Mouse (Mus musculus) spleen, adult 2 months (tissue): Measurements from ENCODE around the gene Scoc. TPM values are rescaled to one million over a fixed set of nuclear protein-coding genes. Genes with fewer than 3 reads are reported as not detected.

Source experiments
- DNase-seq, 2 experiments: peaks; one replicate each; pipeline versions ENCODE4 v3.0.0 to v3.0.0-alpha.2; 2012 to 2021; ENCODE audit warnings: low spot score in 2 of 2, low read depth in 1 of 2
- H3K27ac ChIP-seq: fragments of 200-500 bp; 2 replicates; pipeline ENCODE4 v1.5.1; 2012; ENCODE audit warnings: low read length, inconsistent platforms; ENCODE audit not compliant: insufficient read depth
- H3K27me3 ChIP-seq: fragments of 200-500 bp; 2 replicates; pipeline ENCODE4 v1.6.1; 2012; ENCODE audit warnings: mild to moderate bottlenecking, moderate library complexity, low read length, inconsistent platforms; ENCODE audit not compliant: control insufficient read depth, insufficient read depth
- H3K36me3 ChIP-seq: fragments of 200-500 bp; 2 replicates; pipeline ENCODE4 v1.6.1; 2012; ENCODE audit warnings: mild to moderate bottlenecking, low read length, inconsistent platforms; ENCODE audit not compliant: control insufficient read depth, insufficient read depth
- H3K4me1 ChIP-seq: fragments of 200-500 bp; 2 replicates; pipeline ENCODE4 v1.6.1; 2011; ENCODE audit warnings: inconsistent platforms; ENCODE audit not compliant: control insufficient read depth, insufficient read depth, insufficient read length
- H3K4me3 ChIP-seq: fragments of 200-500 bp; 2 replicates; pipeline ENCODE4 v1.5.1; 2011; ENCODE audit warnings: mild to moderate bottlenecking, inconsistent platforms; ENCODE audit not compliant: insufficient read depth, insufficient read length; ENCODE audit errors: extremely low read depth
- CTCF ChIP-seq: fragments of 200-500 bp; IDR thresholded peaks from 2 replicates; pipeline ENCODE4 v1.5.1; 2011; ENCODE audit warnings: mild to moderate bottlenecking, inconsistent platforms; ENCODE audit not compliant: insufficient read depth, insufficient read length, insufficient replicate concordance; ENCODE audit errors: extremely low read depth
- POLR2A ChIP-seq: fragments of 200-500 bp; IDR thresholded peaks from 2 replicates; pipeline ENCODE4 v1.6.1; 2011; ENCODE audit warnings: low read depth, low read length, inconsistent platforms
- WGBS: fragments of 180-500 bp; shearing (Covaris S2); methylation state at CpG from one replicate; pipeline ENCODE4 v1.1.7; 2018; 5-methylcytosine and 5-hydroxymethylcytosine counted together
- polyA plus RNA-seq: library from polyadenylated mRNA; depleted of rRNA; stranded (reverse); fragments of >200 nt; gene quantifications from 2 replicates; pipeline ENCODE4 v1.2.3, GENCODE M21; 2012; rRNA removed

Gene Scoc
- polyA plus RNA-seq: 1.9 and 2.0 TPM in 2 replicates

- TF ChIP-seq CTCF: no peak
- no peak for TF ChIP-seq POLR2A
- no peaks in the 10 kb centered on the region for H3K36me3 ChIP-seq
These were observed at the start of gene Scoc for GRCm38 (mm10) chr8:83458222-83458621. Gene Scoc (minus strand): TSS chr8:83458391.

DNA sequence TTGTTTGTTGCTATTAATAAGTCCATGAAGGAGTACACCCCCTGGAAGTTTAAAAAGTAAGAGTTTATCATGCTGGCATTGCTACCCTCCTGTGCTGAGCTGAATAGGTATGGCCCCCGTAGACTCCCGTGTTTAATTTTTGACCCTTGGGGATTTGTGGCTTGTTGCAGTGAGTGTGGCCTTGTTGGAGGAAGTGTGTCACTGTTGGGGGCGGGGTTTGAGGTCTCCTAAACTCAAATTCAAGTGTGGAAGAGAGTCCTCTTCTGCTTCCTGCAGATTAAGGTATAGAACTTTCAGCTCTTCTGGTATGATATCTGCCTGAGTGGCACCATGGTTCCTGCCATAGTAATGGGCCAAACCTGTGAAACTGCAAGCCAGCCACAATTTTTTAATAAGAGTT is 1.4 kb upstream of the Scoc start:
- 19% methylated on average over 3 of the region's 3 CpGs for WGBS
- TF ChIP-seq POLR2A (no peak), CTCF (no peak)
- H3K4me3 ChIP-seq: no peak overlapping the region

More at GRCm38 (mm10) chr8:83458222-83458621, at the start of gene Scoc:
- WGBS: 88% methylated on average over 14 of the region's 14 CpGs
- no peaks in the 10 kb centered on the region for H3K27me3 ChIP-seq
- H3K4me3 ChIP-seq: no peak within 1 kb of the TSS
- DNase-seq: no peak
- H3K4me1 ChIP-seq: no peaks in the 10 kb centered on the region
- no peak within 1 kb of the TSS for H3K27ac ChIP-seq

GRCm38 (mm10) chr8:83457121-83457520 is 1.1 kb downstream of the Scoc start:
- no peak for TF ChIP-seq POLR2A
- no peak for TF ChIP-seq CTCF
- H3K27ac ChIP-seq: no peak overlapping the region
- no peaks in the 10 kb centered on the region for H3K4me1 ChIP-seq
- no peaks in the 10 kb centered on the region for H3K36me3 ChIP-seq
- DNase-seq: no peak
- H3K27me3 ChIP-seq: no peaks in the 10 kb centered on the region
- 71% methylated on average over 6 of the region's 6 CpGs for WGBS
- H3K4me3 ChIP-seq: no peak overlapping the region

More for the DNA sequence above, 1.4 kb upstream of the Scoc start:
- H3K27ac ChIP-seq: no peak overlapping the region
- H3K4me1 ChIP-seq: no peaks in the 10 kb centered on the region
- H3K36me3 ChIP-seq: no peaks in the 10 kb centered on the region
- no peaks in the 10 kb centered on the region for H3K27me3 ChIP-seq
- no peak for DNase-seq

- Histone ChIP-seq H3K4me1 (no peaks in the 10 kb centered on the region), H3K27me3 (no peaks in the 10 kb centered on the region), H3K36me3 (no peaks in the 10 kb centered on the region), H3K4me3 (no peak overlapping the region), H3K27ac (no peak overlapping the region)
- TF ChIP-seq CTCF (peak; percentile 22; the same call in 1 of the 2 replicates), POLR2A (no peak)
- WGBS: 10% methylated on average over 3 of the region's 3 CpGs
- peak in 1 of 2 experiments; percentile 45 for DNase-seq
These were observed 7.1 kb downstream of the Scoc start for GRCm38 (mm10) chr8:83451056-83451455.

GRCm38 (mm10) chr8:83449960-83450359 is 8.2 kb downstream of the Scoc start:
- no peaks in the 10 kb centered on the region for H3K36me3 ChIP-seq
- no peak overlapping the region for H3K27ac ChIP-seq
- DNase-seq: no peak
- no peaks in the 10 kb centered on the region for H3K4me1 ChIP-seq
- H3K4me3 ChIP-seq: no peak overlapping the region
- no peaks in the 10 kb centered on the region for H3K27me3 ChIP-seq
- 91% methylated on average over 1 of the region's 1 CpGs for WGBS
- TF ChIP-seq CTCF (peak; percentile 28; the same call in 1 of the 2 replicates), POLR2A (no peak)

GRCm38 (mm10) chr8:83443052-83443400 is 15.2 kb downstream of the Scoc start:
- TF ChIP-seq POLR2A: no peak
- TF ChIP-seq CTCF: no peak
- no peaks in the 10 kb centered on the region for H3K27me3 ChIP-seq
- H3K4me1 ChIP-seq: no peaks in the 10 kb centered on the region; the same call in 1 of the 2 replicates
- 27% methylated on average over 5 of the region's 5 CpGs for WGBS
- no peaks in the 10 kb centered on the region for H3K36me3 ChIP-seq
- no peak overlapping the region; the same call in 1 of the 2 replicates for H3K4me3 ChIP-seq
- DNase-seq: no peak
- H3K27ac ChIP-seq: no peak overlapping the region

GRCm38 (mm10) chr8:83442243-83443051 is 15.7 kb downstream of the Scoc start:
- Histone ChIP-seq H3K36me3 (no peaks in the 10 kb centered on the region), H3K4me3 (peak overlapping the region; percentile 77), H3K27me3 (no peaks in the 10 kb centered on the region), H3K27ac (peak overlapping the region; percentile 21; the same call in 1 of the 2 replicates), H3K4me1 (no peaks in the 10 kb centered on the region; the same call in 1 of the 2 replicates)
- peak; percentile 95 to 98 for DNase-seq
- WGBS: under 1% methylated on average over 63 of the region's 64 CpGs
- TF ChIP-seq CTCF: no peak
- TF ChIP-seq POLR2A: peak; percentile 24
